Mouse (Mus musculus): ENCODE measurements at regions not wholly inside any gene's neighbourhood (a gene's known extent, or its start where the extent isn't known, plus 50 kb on each side); places are given as distances from the start of the nearest gene placed in this dataset.

- Histone ChIP-seq H3ac (ENCODE audit: control insufficient read depth, insufficient read length, low read depth) (no peak overlapping the region), H3K4me3 (ENCODE audit: insufficient read depth, poor library complexity, severe bottlenecking) (no peak overlapping the region), H3K27me3 (ENCODE audit: control insufficient read depth, insufficient read depth, insufficient read length) (peaks cover 7% of the 10 kb centered on the region), H3K79me3 (ENCODE audit: low read depth) (no peaks in the 10 kb centered on the region), H3K79me2 (ENCODE audit: control insufficient read depth, insufficient read depth) (no peaks in the 10 kb centered on the region), H3K36me3 (ENCODE audit: control insufficient read depth, insufficient read depth) (no peaks in the 10 kb centered on the region)
- no peak for TF ChIP-seq USF1 (IDR thresholded peaks at IDR 0.05; ENCODE audit: low read depth)
- TF ChIP-seq CTCF (IDR thresholded peaks at IDR 0.05; ENCODE audit: control insufficient read depth, insufficient read depth, insufficient read length): no peak
- no peak for TF ChIP-seq FOSL1 (IDR thresholded peaks at IDR 0.05; ENCODE audit: insufficient read depth, low read length, poor library complexity, severe bottlenecking)
- TF ChIP-seq MAX (IDR thresholded peaks at IDR 0.05): no peak
- TF ChIP-seq CEBPB (IDR thresholded peaks at IDR 0.05; ENCODE audit: low read depth): no peak
- no peak for TF ChIP-seq MYOD1 (IDR thresholded peaks at IDR 0.05; ENCODE audit: control insufficient read depth, insufficient read length, low read depth)
- TF ChIP-seq MYOG (IDR thresholded peaks at IDR 0.05; ENCODE audit: control insufficient read depth, extremely low read depth, insufficient read length): no peak
These were observed 129.9 kb downstream of the Cyp26b1 start for GRCm38 (mm10) chr6:84463592-84464367.

GRCm38 (mm10) chr6:84456803-84457202, 136.9 kb downstream of the Cyp26b1 start:
- Histone ChIP-seq H3K79me3 (ENCODE audit: low read depth) (no peaks in the 10 kb centered on the region), H3ac (ENCODE audit: control insufficient read depth, insufficient read length, low read depth) (no peak overlapping the region), H3K36me3 (ENCODE audit: control insufficient read depth, insufficient read depth) (no peaks in the 10 kb centered on the region), H3K79me2 (ENCODE audit: control insufficient read depth, insufficient read depth) (no peaks in the 10 kb centered on the region), H3K27me3 (ENCODE audit: control insufficient read depth, insufficient read depth, insufficient read length) (peaks cover 3% of the 10 kb centered on the region), H3K4me3 (ENCODE audit: insufficient read depth, poor library complexity, severe bottlenecking) (no peak overlapping the region)
- TF ChIP-seq FOSL1 (IDR thresholded peaks at IDR 0.05; ENCODE audit: insufficient read depth, low read length, poor library complexity, severe bottlenecking) (no peak), MYOD1 (IDR thresholded peaks at IDR 0.05; ENCODE audit: control insufficient read depth, insufficient read length, low read depth) (no peak), MYOG (IDR thresholded peaks at IDR 0.05; ENCODE audit: control insufficient read depth, extremely low read depth, insufficient read length) (no peak), USF1 (IDR thresholded peaks at IDR 0.05; ENCODE audit: low read depth) (no peak), CEBPB (IDR thresholded peaks at IDR 0.05; ENCODE audit: low read depth) (no peak), CTCF (IDR thresholded peaks at IDR 0.05; ENCODE audit: control insufficient read depth, insufficient read depth, insufficient read length) (no peak), MAX (IDR thresholded peaks at IDR 0.05) (no peak)

DNA sequence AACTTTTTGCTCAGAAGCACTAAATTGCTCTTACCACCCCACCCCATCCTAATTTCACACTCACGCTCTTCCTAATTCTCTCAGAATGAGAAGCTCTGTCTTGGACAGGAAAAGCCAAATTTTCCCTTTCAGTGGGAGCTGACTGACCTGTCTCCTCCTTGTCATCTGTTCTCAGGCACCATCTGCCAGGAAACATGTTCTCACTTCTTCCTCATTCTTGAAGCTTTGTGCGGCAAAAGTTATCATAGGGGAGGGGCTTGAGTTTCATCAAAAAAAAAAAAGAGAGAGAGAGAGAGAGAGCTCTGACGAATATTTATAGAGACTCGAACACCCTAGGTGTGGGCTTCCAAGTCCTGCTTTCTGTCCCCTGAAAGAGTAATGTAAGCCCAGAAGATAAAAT, 148.6 kb downstream of the Cyp26b1 start:
- H3K27me3 ChIP-seq (ENCODE audit: control insufficient read depth, insufficient read depth, insufficient read length): peaks cover 4% of the 10 kb centered on the region
- no peak overlapping the region for H3K4me3 ChIP-seq (ENCODE audit: insufficient read depth, poor library complexity, severe bottlenecking)
- no peak overlapping the region for H3ac ChIP-seq (ENCODE audit: control insufficient read depth, insufficient read length, low read depth)
- no peaks in the 10 kb centered on the region for H3K36me3 ChIP-seq (ENCODE audit: control insufficient read depth, insufficient read depth)
- no peaks in the 10 kb centered on the region for H3K79me3 ChIP-seq (ENCODE audit: low read depth)
- H3K79me2 ChIP-seq (ENCODE audit: control insufficient read depth, insufficient read depth): no peaks in the 10 kb centered on the region
- TF ChIP-seq CTCF (IDR thresholded peaks at IDR 0.05; ENCODE audit: control insufficient read depth, insufficient read depth, insufficient read length) (no peak), MYOD1 (IDR thresholded peaks at IDR 0.05; ENCODE audit: control insufficient read depth, insufficient read length, low read depth) (no peak), MAX (IDR thresholded peaks at IDR 0.05) (no peak), FOSL1 (IDR thresholded peaks at IDR 0.05; ENCODE audit: insufficient read depth, low read length, poor library complexity, severe bottlenecking) (no peak), MYOG (IDR thresholded peaks at IDR 0.05; ENCODE audit: control insufficient read depth, extremely low read depth, insufficient read length) (no peak), CEBPB (IDR thresholded peaks at IDR 0.05; ENCODE audit: low read depth) (no peak), USF1 (IDR thresholded peaks at IDR 0.05; ENCODE audit: low read depth) (no peak)

DNA sequence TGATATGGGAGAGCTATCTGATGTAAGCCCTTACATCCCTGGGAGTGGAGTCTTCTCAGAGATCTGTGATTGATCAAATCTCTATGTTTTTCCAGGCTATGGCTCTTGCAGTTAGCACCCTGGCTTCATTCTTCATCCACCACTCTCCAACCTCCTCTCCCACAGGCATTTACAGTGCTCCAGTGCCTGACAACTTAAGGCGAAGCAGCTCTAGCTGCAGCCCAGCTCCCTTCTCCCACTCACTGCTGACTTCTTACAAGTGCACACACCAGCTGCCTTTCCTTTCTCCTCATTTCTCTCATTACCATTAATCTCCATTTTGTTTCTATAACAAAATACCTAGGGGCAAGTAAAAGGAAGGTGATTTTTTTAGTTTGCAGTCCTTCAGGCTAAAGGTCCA, 151.0 kb downstream of the Cyp26b1 start:
- no peaks in the 10 kb centered on the region for H3K36me3 ChIP-seq (ENCODE audit: control insufficient read depth, insufficient read depth)
- no peak overlapping the region for H3K4me3 ChIP-seq (ENCODE audit: insufficient read depth, poor library complexity, severe bottlenecking)
- H3ac ChIP-seq (ENCODE audit: control insufficient read depth, insufficient read length, low read depth): no peak overlapping the region
- H3K79me2 ChIP-seq (ENCODE audit: control insufficient read depth, insufficient read depth): no peaks in the 10 kb centered on the region
- H3K27me3 ChIP-seq (ENCODE audit: control insufficient read depth, insufficient read depth, insufficient read length): peaks cover 4% of the 10 kb centered on the region
- H3K79me3 ChIP-seq (ENCODE audit: low read depth): no peaks in the 10 kb centered on the region
- TF ChIP-seq CEBPB (IDR thresholded peaks at IDR 0.05; ENCODE audit: low read depth) (no peak), FOSL1 (IDR thresholded peaks at IDR 0.05; ENCODE audit: insufficient read depth, low read length, poor library complexity, severe bottlenecking) (no peak), CTCF (IDR thresholded peaks at IDR 0.05; ENCODE audit: control insufficient read depth, insufficient read depth, insufficient read length) (no peak), MYOG (IDR thresholded peaks at IDR 0.05; ENCODE audit: control insufficient read depth, extremely low read depth, insufficient read length) (no peak), MAX (IDR thresholded peaks at IDR 0.05) (no peak), MYOD1 (IDR thresholded peaks at IDR 0.05; ENCODE audit: control insufficient read depth, insufficient read length, low read depth) (no peak), USF1 (IDR thresholded peaks at IDR 0.05; ENCODE audit: low read depth) (no peak)

DNA sequence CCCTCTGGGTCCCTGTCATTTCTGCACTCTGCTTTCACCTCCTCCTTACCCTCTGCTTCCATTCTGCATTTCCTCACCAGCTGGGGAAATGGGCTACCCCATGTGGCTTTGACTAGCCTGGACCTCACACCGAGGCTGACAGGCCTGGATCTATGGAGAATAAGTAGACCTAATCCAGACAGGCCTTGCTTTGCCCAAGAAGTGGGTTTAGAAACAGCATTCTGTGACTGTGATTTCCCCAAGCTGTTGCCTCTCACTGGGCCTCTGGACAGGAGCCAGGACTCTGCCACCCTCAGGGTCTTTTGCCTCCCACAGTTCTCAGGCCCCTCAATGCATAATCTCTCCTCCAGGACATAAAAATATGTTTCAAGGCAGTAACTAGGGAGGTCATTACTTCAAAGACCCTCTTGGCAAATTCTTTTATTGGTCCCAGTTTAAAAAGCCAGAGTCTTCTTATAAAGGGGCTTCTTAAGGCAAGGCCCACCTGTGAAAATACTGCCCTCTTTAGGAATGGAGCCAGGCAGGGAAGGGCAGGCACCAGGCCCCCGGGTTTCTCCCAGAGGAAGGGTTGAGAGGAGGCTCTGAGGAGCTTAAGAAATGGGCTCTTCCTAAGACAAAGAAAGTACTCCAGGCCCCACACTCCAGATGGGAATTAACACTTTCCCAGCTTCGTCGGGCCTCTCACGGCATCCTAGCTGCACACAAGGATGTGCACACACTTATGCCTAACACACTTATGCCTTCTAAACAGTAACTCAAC, 151.8 kb downstream of the Cyp26b1 start:
- TF ChIP-seq MAX (IDR thresholded peaks at IDR 0.05): no peak
- H3ac ChIP-seq (ENCODE audit: control insufficient read depth, insufficient read length, low read depth): no peak overlapping the region
- no peak overlapping the region for H3K4me3 ChIP-seq (ENCODE audit: insufficient read depth, poor library complexity, severe bottlenecking)
- H3K79me3 ChIP-seq (ENCODE audit: low read depth): no peaks in the 10 kb centered on the region
- H3K79me2 ChIP-seq (ENCODE audit: control insufficient read depth, insufficient read depth): no peaks in the 10 kb centered on the region
- no peaks in the 10 kb centered on the region for H3K36me3 ChIP-seq (ENCODE audit: control insufficient read depth, insufficient read depth)
- H3K27me3 ChIP-seq (ENCODE audit: control insufficient read depth, insufficient read depth, insufficient read length): peaks cover 4% of the 10 kb centered on the region

Data from C2C12 (cell line).